Mouse (Mus musculus) myocyte (in vitro differentiated cells): ENCODE measurements around the gene Atxn2l. TPM values are rescaled to one million over a fixed set of nuclear protein-coding genes. Genes with fewer than 3 reads are reported as not detected.

Source experiments
- H3K27me3 ChIP-seq: one replicate; pipeline ENCODE4 v1.6.1; 2011; ENCODE audit not compliant: control insufficient read depth, insufficient read depth, insufficient read length
- H3K36me3 ChIP-seq: one replicate; pipeline ENCODE4 v1.6.1; 2011; ENCODE audit not compliant: control insufficient read depth, insufficient read depth
- H3K4me2 ChIP-seq: one replicate; pipeline ENCODE4 v1.6.1; 2011; ENCODE audit warnings: low read depth, control low read depth
- H3K4me3 ChIP-seq: one replicate; pipeline ENCODE4 v1.5.1; 2011; ENCODE audit warnings: mild to moderate bottlenecking, control low read depth, moderate library complexity
- H3K79me2 ChIP-seq: one replicate; pipeline ENCODE4 v1.6.1; 2011; ENCODE audit not compliant: control insufficient read depth, insufficient read depth
- H3ac ChIP-seq: one replicate; pipeline ENCODE4 v1.6.1; 2011; ENCODE audit not compliant: control insufficient read depth, insufficient read length
- CEBPB ChIP-seq: IDR thresholded peaks from 2 replicates; pipeline ENCODE4 v1.6.1; 2011; ENCODE audit warnings: mild to moderate bottlenecking, moderate library complexity; ENCODE audit not compliant: poor library complexity, insufficient read depth, severe bottlenecking
- E2F4 ChIP-seq: IDR thresholded peaks from one replicate; pipeline ENCODE4 v1.6.1; 2011; ENCODE audit warnings: mild to moderate bottlenecking, control low read depth, moderate library complexity; ENCODE audit not compliant: insufficient read depth
- MAX ChIP-seq: IDR thresholded peaks from one replicate; pipeline ENCODE4 v1.6.1; 2011; ENCODE audit warnings: low read depth, mild to moderate bottlenecking, control low read depth
- MYOD1 ChIP-seq, 3 experiments: IDR thresholded peaks; one replicate each; pipeline ENCODE4 v1.6.1; 2011; ENCODE audit warnings: control low read depth in 2 of 3, low read depth in 2 of 3, mild to moderate bottlenecking in 2 of 3, moderate library complexity in 1 of 3; ENCODE audit not compliant: insufficient read length in 2 of 3, control insufficient read depth in 1 of 3
- MYOG ChIP-seq, 3 experiments: IDR thresholded peaks; one replicate each; pipeline ENCODE4 v1.6.1; 2011; ENCODE audit warnings: control low read depth in 2 of 3, low read depth in 2 of 3, mild to moderate bottlenecking in 2 of 3; ENCODE audit not compliant: insufficient read length in 2 of 3, control insufficient read depth in 1 of 3, insufficient read depth in 1 of 3
- POLR2A ChIP-seq: IDR thresholded peaks from one replicate; pipeline ENCODE4 v1.6.1; 2011; ENCODE audit warnings: low read depth, mild to moderate bottlenecking, control low read depth, moderate library complexity; ENCODE audit not compliant: insufficient read length
- POLR2AphosphoS2 ChIP-seq: IDR thresholded peaks from one replicate; pipeline ENCODE4 v1.6.1; 2011; ENCODE audit warnings: low read depth, control low read depth; ENCODE audit not compliant: insufficient read length
- REST ChIP-seq: IDR thresholded peaks from one replicate; pipeline ENCODE4 v1.6.1; 2011; ENCODE audit warnings: mild to moderate bottlenecking, control low read depth, moderate library complexity; ENCODE audit not compliant: insufficient read depth, insufficient read length
- SRF ChIP-seq: IDR thresholded peaks from one replicate; pipeline ENCODE4 v1.6.1; 2011; ENCODE audit warnings: low read depth; ENCODE audit not compliant: control insufficient read depth, insufficient read length
- TCF12 ChIP-seq: IDR thresholded peaks from one replicate; pipeline ENCODE4 v1.6.1; 2011; ENCODE audit warnings: mild to moderate bottlenecking, control low read depth; ENCODE audit not compliant: poor library complexity, insufficient read depth, severe bottlenecking
- TCF3 ChIP-seq: IDR thresholded peaks from one replicate; pipeline ENCODE4 v1.6.1; 2011; ENCODE audit warnings: low read depth, control low read depth; ENCODE audit not compliant: insufficient read length
- USF1 ChIP-seq: IDR thresholded peaks from one replicate; pipeline ENCODE4 v1.6.1; 2011; ENCODE audit warnings: low read depth, mild to moderate bottlenecking, control low read depth, moderate library complexity
- polyA plus RNA-seq: library from polyadenylated mRNA; unstranded; fragments of >200 nt; fragmentation: generic; extraction: Trizol; gene quantifications from one replicate; pipeline ENCODE4 v1.2.1, GENCODE M21; 2012; ENCODE audit warnings: missing spikeins

The Atxn2l gene
- polyA plus RNA-seq, 1 experiment, result 104 TPM

- TF ChIP-seq E2F4, result no peak
- TF ChIP-seq POLR2A, result no peak
- TF ChIP-seq MYOG (IDR thresholded peaks at IDR 0.05; ENCODE audit: control insufficient read depth in 1 of 3, insufficient read depth in 1 of 3, insufficient read length in 2 of 3, low read depth in 2 of 3), result no peak
- TF ChIP-seq MAX, result no peak
- TF ChIP-seq REST, result no peak
- TF ChIP-seq TCF12, result no peak
- TF ChIP-seq SRF, result no peak
- TF ChIP-seq POLR2AphosphoS2, result no peak
- TF ChIP-seq MYOD1 (IDR thresholded peaks at IDR 0.05; ENCODE audit: control insufficient read depth in 1 of 3, insufficient read length in 2 of 3, low read depth in 2 of 3), result no peak
- Histone ChIP-seq H3K36me3 (no peaks in the 10 kb centered on the region), H3K4me3 (no peak overlapping the region)
Observed at GRCm38 (mm10) chr7:126535766-126536165, 32.5 kb upstream of the Atxn2l start.

GRCm38 (mm10) chr7:126533434-126533833 is 30.2 kb upstream of the Atxn2l start:
- Histone ChIP-seq H3K4me3 (no peak overlapping the region), H3K4me2 (no peak overlapping the region), H3K79me2 (no peaks in the 10 kb centered on the region), H3ac (no peak overlapping the region), H3K36me3 (no peaks in the 10 kb centered on the region), H3K27me3 (peaks cover 15% of the 10 kb centered on the region)
- TF ChIP-seq REST (no peak), POLR2A (no peak), TCF12 (no peak), POLR2AphosphoS2 (no peak), CEBPB (no peak), MYOG (IDR thresholded peaks at IDR 0.05; ENCODE audit: control insufficient read depth in 1 of 3, insufficient read depth in 1 of 3, insufficient read length in 2 of 3, low read depth in 2 of 3) (no peak), MYOD1 (IDR thresholded peaks at IDR 0.05; ENCODE audit: control insufficient read depth in 1 of 3, insufficient read length in 2 of 3, low read depth in 2 of 3) (no peak), E2F4 (no peak), USF1 (no peak), TCF3 (no peak), MAX (no peak)

More at GRCm38 (mm10) chr7:126535766-126536165, 32.5 kb upstream of the Atxn2l start:
- H3ac ChIP-seq, result no peak overlapping the region
- H3K4me2 ChIP-seq, result peak overlapping the region; percentile 59
- peaks cover 15% of the 10 kb centered on the region for H3K27me3 ChIP-seq
- H3K79me2 ChIP-seq, result no peaks in the 10 kb centered on the region

GRCm38 (mm10) chr7:126528166-126528577 is 24.9 kb upstream of the Atxn2l start:
- H3K4me2 ChIP-seq, result peak overlapping the region; percentile 9
- no peaks in the 10 kb centered on the region for H3K79me2 ChIP-seq
- no peaks in the 10 kb centered on the region for H3K36me3 ChIP-seq
- H3K27me3 ChIP-seq, result peaks cover under 1% of the 10 kb centered on the region
- no peak for TF ChIP-seq MAX
- TF ChIP-seq SRF, result no peak
- no peak for TF ChIP-seq USF1
- no peak for TF ChIP-seq TCF12
- no peak for TF ChIP-seq MYOG (IDR thresholded peaks at IDR 0.05; ENCODE audit: control insufficient read depth in 1 of 3, insufficient read depth in 1 of 3, insufficient read length in 2 of 3, low read depth in 2 of 3)
- H3ac ChIP-seq, result no peak overlapping the region
- H3K4me3 ChIP-seq, result no peak overlapping the region

GRCm38 (mm10) chr7:126523316-126523715 is 20.1 kb upstream of the Atxn2l start:
- no peak overlapping the region for H3K4me3 ChIP-seq
- no peak for TF ChIP-seq USF1
- no peak for TF ChIP-seq POLR2AphosphoS2
- no peak for TF ChIP-seq TCF12
- TF ChIP-seq MYOG (IDR thresholded peaks at IDR 0.05; ENCODE audit: control insufficient read depth in 1 of 3, insufficient read depth in 1 of 3, insufficient read length in 2 of 3, low read depth in 2 of 3), result no peak
- no peak for TF ChIP-seq TCF3
- no peak for TF ChIP-seq REST
- no peak for TF ChIP-seq CEBPB
- TF ChIP-seq POLR2A, result no peak
- TF ChIP-seq MYOD1 (IDR thresholded peaks at IDR 0.05; ENCODE audit: control insufficient read depth in 1 of 3, insufficient read length in 2 of 3, low read depth in 2 of 3), result no peak
- TF ChIP-seq SRF, result no peak
- TF ChIP-seq E2F4, result no peak
- TF ChIP-seq MAX, result no peak
- H3K4me2 ChIP-seq, result no peak overlapping the region
- H3K36me3 ChIP-seq, result no peaks in the 10 kb centered on the region
- no peak overlapping the region for H3ac ChIP-seq
- no peaks in the 10 kb centered on the region for H3K79me2 ChIP-seq
- peaks cover 8% of the 10 kb centered on the region for H3K27me3 ChIP-seq

- peaks cover 32% of the 10 kb centered on the region for H3K27me3 ChIP-seq
- no peak overlapping the region for H3ac ChIP-seq
- no peak overlapping the region for H3K4me3 ChIP-seq
- H3K79me2 ChIP-seq, result no peaks in the 10 kb centered on the region
- no peaks in the 10 kb centered on the region for H3K36me3 ChIP-seq
- TF ChIP-seq POLR2A (no peak), CEBPB (no peak), TCF3 (no peak), SRF (no peak), USF1 (no peak), MAX (no peak), E2F4 (no peak), REST (no peak), TCF12 (no peak), POLR2AphosphoS2 (no peak), MYOG (IDR thresholded peaks at IDR 0.05; ENCODE audit: control insufficient read depth in 1 of 3, insufficient read depth in 1 of 3, insufficient read length in 2 of 3, low read depth in 2 of 3) (no peak), MYOD1 (IDR thresholded peaks at IDR 0.05; ENCODE audit: control insufficient read depth in 1 of 3, insufficient read length in 2 of 3, low read depth in 2 of 3) (no peak)
- no peak overlapping the region for H3K4me2 ChIP-seq
Observed at GRCm38 (mm10) chr7:126519513-126519912, 16.3 kb upstream of the Atxn2l start.
